Mouse (Mus musculus): Measurements from ENCODE around the gene Mlh3.
"Not testable (repeated sequence)": the region's sequence is repeated elsewhere in the genome, so short reads cannot be mapped to it uniquely, and the experiment has no call there.

Gene Mlh3

DNA sequence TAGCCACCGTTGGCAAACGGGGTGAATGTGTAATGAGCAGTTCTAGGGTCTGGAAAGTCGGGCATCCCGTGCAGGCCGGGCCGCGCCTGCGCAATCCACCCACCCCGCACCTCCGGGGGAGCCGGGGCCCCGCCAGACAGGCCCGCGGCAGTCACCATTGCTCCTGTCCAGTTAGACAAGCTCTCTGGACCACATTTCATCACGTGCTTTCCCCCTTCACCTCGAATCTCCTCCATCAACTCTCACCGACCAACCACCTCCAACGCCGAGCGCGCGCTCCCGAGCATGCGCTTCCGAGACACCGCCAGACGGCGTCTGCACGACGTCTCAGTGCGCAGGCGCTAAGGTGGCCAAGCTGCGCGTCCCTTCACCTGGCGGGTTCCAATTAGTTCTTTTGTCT is at the start of gene Mlh3:
Gene Mlh3, minus strand, starts transcription at position 281 of the 400 bp plus-strand sequence.
- in situ Hi-C loops (cut with MboI) = no loop called here

DNA sequence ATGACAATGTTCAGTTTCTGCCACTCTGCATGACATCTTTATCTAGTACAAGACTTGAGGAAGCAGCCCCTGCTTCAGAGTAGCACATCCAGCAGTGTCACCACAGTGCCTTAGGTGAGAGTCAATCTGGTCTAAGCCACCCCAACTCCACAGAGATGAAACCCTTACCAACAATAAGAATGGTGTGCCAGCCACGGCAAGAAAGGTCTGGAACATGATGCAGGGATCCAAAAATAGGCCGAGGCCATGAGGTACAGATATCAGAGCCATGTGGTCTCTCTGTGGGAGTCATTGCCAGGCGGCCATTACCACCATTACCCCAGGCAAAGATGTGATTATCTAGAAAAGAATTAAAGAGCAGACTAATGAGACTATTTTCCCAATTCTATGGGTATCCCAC is 38.3 kb upstream of the Mlh3 start:
- in situ Hi-C loops (cut with MboI) = loop anchor here (10.0 kb wide), 1 partner anchor 134 kb away; the partner anchor contains the start of gene Pgf

DNA sequence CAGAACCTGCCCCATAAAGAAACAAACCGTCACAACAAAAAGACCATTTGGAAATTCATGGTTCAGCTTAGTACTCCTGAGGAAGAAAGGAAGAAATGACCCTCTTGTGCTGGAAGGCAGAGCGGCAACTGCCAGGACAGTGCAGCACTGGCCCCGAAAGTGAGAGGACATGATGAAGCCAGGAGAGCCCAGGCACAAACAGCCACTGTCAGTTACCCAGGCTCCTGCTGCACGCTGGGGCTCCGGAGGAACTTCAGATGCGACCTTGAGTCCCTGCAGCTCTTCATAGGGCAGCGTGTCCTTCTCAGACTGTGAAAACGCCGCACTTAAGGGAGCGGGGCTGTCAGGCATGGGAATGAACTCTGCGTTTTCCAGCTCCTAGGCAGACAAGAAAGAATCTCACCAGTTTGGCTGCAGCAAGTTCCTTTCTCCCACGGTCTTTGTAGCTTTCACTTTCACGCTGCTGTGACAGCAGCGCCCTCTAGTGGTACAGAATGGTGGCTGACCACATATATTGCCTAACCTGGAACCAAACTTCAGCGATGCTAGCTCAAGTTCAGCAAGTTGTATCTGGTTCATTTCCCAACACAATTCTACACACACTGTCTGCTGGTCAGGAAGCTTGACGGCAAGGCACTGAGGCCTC is 35.0 kb upstream of the Mlh3 start:
- in situ Hi-C loops (cut with MboI) = loop anchor here (10.0 kb wide), 1 partner anchor 131 kb away; the partner anchor contains the start of gene Pgf

DNA sequence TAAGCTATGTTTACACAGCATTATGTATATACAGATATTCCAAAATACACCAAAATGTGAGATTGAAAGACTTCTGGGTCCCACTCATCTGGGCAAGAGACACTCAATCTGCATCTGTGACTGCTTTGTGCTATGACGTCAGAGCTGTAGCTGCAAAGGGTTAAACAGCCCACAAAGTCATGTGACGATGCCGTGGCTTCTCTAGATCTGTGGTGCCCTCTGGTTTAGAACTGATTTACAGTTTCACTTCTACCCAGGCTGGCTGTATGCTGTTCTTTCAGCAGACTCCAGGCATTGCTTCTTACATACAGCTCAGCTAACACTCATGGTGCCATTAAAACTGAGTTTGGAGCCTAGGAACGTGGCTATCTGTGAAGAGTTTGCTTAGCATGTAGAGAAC is 34.3 kb upstream of the Mlh3 start:
- in situ Hi-C loops (cut with MboI) = loop anchor here (10.0 kb wide), 1 partner anchor 130 kb away; the partner anchor contains the start of gene Pgf

DNA sequence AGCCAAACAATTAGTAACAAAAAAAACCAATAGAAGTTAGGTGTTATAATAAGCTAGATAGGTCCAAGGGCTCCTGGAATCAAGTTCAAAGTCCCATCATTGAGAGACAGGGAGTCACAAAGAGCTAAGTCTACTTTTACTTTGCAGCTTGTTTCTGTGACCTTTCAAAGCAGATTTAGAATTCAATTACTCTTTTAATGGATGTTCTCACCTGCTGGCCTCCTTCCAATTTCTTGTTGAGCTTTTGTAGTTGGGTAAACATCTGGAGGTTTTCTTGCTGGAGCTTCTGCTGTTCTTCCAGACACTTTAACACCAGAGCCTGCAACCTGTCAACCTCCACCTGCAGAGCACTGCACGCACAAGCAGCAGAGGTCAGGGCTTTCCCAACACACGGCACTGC is 32.9 kb upstream of the Mlh3 start:
- in situ Hi-C loops (cut with MboI) = loop anchor here (10.0 kb wide), 1 partner anchor 128 kb away; the partner anchor contains the start of gene Pgf

DNA sequence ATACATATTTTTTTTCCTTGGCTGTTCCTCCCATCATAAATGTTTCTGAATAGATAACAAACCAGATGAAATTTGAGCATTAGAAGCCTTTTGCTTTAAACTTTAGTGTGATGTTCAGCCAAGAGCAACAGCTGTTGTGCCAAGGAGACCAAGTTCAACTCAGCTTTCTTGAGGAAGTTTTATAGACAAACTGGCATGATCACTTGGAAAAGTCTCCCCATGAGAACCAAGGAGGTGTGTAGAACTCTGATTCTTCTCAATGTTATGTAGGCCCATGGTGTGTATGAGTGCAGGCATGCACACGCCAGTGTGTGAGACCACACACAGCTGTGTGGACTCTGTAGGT is 28.4 kb upstream of the Mlh3 start:
- in situ Hi-C loops (cut with MboI) = no loop called here

DNA sequence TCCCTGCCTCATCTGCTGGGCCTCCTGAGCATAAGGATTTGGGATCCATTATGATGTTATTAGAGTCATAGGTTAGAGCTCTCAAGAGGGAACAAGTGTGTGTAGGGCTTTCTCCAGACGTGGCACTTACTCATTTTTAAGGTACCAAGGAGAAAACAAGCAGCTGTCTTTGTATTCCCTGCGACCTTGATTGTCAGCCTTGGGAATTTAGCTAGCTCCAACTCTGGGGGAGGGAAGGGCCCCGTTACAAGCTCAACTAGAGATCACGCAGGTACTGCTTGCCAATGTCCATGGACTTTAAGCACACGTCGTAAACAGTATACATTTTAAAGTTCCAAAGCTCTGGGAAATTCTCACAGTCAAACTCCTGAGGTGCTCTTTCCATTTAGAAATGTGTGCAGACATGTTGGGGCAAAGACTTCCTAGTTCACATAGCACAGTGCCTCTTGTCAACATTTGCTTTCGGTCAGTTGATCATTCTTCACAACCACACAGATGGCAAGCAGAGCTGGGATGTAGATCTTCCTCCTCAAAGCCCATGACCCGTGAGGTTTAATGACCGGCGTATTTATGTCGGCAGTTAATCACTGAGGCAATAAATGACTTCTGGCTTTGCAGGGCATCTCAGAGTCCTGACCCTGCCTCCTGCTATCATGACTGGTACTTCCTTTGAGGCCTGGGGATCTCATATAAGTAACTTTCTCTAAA is 27.9 kb upstream of the Mlh3 start:
- in situ Hi-C loops (cut with MboI) = no loop called here

DNA sequence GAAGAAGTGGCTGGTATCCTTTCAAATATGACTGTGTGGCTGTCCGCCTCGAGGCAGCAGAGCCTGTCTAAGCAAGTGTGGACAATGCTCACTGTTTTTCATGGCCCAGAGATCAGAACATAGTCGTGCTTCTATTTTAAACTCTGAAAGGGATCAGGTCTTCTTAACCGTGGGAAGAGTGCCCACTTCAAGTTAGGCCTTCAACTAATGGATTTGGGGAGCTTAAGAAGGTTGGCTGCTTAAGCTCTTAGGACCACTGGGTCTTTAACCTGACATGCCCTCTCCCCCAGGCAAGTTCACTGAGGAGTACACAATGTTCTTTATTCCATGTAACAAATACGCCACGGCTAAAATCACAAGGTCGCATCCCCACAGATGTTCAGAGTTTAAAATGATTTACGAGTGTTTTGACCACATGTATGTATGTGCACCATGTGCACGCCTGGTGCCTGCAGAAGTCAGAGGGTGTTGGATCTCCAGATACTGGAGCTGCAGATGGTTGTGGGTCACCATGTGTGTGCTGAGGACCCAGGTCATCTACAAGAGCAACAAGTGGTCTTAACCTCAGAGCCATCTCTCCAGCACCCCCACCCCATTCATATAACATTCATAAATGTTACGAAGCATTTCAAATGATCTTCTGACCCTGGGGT is 27.1 kb upstream of the Mlh3 start:
- in situ Hi-C loops (cut with MboI) = no loop called here

DNA sequence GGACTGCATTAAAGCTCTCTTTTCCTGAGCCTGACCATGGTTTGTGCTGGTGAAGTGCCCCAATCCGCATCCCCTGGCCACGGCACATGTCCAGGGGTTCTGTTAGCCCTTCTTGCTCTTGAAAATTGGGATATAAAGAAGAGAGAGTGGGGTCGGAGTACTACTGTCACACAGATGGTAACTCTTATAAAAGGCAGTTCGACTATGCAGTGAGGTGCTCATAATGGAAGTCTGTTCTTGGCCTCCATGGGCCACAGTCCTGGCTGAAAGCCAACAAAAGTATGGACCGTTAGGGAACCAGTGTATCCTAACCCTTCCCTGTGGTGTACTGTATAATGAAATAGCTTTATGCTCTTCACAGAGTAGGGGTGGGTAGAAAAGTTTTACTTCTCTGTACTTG is 26.5 kb upstream of the Mlh3 start:
- in situ Hi-C loops (cut with MboI) = no loop called here

DNA sequence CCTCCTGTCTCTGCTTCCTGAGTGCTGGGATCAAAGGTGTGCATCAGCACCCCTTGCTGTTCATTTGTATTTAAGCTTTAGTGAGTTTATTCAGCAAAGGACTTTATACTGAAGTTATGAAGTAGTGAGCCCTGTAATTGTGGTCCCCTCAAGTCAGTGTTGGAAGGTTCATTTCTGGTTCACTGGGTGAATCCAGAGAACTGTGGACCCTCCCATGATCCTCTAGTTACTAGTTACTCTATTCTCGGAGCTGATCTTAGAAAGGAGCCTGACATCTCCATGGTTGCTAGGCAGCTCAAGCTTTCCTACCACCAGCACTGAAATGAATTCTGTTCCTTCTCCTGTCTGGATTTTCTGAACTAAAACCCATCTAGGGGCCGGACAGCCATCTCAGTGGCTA is 25.1 kb upstream of the Mlh3 start:
- in situ Hi-C loops (cut with MboI) = no loop called here

DNA sequence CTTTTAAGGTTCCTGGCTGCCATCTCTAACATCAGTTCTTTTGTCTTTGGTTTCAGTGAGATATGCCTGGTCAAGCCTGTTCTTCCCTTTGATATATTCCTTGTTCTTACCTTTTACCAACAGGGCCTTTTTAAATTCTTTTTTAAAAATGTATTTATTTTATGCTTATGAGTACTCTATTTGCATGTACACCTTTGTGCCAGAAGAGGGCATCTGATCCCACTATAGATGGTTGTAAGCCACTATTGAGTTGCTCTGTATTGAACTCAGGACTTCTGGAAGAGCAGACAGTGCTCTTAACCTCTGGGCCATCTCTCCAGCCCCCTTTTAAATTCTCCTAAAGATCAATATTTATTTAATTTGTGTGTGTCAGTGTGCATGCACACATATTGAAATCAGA is 22.5 kb upstream of the Mlh3 start:
- in situ Hi-C loops (cut with MboI) = no loop called here

DNA sequence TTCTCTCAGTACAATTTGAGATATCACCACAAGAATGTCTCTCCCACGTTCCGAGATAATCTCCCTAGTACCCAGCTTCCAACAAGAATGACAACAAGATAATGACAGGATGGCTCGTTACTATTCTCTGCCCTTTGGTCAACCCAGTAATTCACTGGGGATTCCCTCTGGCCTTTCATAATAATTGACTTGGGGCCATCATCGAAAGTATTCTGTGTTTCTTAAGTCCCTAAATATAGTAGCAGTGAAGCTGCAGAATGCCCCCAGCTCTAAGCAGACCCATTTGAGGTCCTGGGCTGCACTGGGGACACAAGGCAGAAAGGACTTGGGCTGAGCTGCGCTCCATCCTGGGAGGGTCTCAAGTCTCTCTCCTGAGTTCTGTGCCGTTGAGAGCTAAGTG is 21.9 kb upstream of the Mlh3 start:
- in situ Hi-C loops (cut with MboI) = no loop called here

DNA sequence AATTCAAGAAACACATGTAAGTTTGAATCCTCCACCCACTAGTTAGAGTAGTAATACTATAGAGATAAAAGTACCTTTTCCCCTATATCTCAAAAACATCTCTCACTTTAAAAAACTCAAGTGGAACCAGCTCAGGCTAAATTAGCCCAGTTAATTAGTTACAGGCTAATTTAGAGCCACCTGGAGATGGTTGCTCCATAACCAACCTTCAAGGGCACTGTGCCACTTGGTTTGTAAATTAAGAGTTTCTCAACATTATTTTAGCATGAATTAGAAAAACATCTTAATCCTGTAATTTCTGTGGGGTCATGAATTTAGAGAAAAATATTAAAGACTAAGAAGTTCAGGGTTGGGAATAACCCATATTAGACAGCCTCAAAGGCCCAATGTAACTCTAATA is 21.1 kb upstream of the Mlh3 start:
- in situ Hi-C loops (cut with MboI) = no loop called here

DNA sequence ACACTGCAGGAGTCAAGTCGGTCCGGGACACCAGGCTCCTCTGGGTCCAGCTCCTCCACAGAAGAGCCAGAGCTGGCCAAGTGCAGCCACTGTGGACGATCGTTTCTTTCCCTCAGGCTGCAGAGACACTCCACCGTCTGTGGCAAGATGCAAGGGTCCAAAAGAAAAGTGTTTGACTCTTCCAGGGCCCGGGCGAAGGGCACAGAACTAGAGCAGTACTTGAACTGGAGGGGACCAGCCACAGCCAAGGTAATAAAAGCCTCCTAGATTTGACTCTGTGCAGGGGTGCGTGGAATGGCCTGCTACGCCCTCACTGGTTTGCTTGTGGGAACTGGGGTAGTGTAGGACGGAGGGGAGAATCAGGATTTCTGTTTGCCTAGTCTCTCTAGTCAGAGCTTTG is 20.2 kb upstream of the Mlh3 start:
- in situ Hi-C loops (cut with MboI) = no loop called here

DNA sequence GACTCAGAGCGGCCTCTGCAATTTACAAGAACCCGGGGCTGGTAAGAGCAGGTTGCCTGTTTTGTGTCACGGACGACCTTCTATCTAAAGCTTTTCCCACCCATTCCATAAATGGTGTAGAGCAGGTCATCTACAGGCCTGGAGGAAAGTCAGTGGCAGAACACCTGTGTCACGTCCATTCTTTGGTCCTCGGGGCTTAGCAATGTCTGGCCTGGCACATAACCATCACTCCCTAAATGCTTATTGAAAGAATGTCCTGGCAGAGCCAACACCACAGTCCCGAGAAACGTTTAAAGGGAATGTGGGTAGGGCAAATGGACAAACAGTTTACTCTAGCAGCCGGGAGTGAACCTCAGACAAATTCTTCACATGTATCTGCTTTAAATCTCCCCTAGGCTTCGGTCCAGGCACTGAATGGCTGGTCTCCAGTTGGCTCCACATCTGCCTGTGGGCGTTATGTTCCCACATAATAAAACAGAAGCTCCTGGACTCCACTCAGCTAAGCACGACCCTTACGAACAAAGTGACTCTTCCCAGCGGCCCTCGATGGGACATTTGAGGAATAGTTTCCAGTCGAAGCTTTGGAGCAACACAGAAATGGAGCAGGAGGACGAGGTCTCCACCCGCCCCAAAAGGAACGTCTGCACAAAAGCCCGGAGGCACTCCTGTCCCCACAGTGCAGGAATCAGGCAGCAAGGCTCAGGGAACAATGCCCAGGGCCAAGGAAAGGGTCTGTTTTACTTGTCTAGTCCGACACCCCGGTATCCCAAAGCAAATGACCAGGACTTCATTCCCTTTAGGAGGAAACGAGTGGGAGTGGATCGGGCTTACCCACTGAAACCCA is 19.0 kb upstream of the Mlh3 start:
- in situ Hi-C loops (cut with MboI) = no loop called here

DNA sequence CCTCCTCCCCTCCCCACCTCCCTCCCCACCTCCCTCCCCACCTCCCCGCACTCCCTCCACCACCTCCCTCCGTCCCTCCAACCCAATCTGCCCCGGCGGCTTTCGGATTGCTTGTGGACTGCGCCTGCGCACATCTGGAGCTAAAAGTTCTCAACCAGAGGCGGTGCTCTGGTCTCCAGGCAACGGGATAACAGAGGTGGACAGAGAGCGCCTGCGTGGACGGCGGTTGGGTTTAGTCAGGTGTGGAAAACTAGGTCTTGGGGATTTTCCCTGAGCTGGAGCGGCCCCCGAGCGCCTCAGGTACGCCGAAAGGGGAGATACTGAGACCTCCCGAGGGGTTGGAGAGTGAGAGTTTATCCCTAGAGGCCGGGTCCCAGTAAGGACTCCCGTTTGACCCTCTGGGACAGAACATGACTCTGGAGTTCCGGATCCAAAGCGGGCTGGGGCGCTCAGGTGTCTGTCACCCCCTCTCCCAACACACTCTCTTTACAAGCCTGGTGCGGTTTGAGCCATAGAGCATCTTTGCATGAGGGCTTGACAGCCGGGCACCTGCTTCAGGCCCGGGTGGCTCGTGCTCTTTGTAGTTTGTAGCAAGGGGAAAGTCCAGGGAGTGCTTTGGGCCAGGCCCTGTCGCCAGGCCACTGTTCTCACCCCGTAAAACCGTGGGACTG is 18.2 kb upstream of the Mlh3 start, which contains the start of gene Zc2hc1c:
Gene Zc2hc1c, plus strand, starts transcription at position 106 of the 671 bp plus-strand sequence.
- in situ Hi-C loops (cut with MboI) = no loop called here

DNA sequence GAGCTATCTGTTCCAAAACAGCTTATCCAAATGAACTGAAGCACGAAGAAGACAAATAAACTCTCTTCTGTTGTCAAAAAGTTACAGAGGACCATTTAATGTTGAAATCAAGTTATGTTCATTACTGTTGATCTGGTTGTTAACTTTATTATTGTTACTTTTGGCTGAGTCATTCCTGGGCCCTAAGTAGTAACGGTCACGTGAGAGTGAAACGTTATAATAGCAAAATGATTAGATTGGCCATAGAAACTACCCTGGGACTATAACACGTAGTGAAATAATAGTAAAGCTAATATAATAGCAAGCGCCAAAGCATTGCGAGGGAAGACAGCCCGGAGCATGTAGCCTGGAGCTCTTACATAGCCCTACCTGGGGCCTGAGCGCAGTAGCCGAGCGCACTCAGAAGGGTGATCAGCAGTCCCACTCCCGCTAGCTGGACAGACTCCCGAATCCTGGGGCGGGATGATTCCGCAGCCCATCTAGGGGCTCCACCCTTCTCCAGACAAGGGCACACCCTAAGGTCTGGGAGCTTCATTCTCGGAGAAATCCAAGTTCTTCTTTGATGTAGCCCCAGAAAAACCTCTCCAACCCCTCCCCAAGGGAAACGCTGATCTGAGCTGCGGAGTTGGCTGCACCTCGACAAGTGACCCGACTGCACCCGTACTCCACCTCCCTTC is 17.5 kb upstream of the Mlh3 start, which contains the start of gene Acyp1:
Gene Acyp1, minus strand, starts transcription at position 630 of the 677 bp plus-strand sequence.
- in situ Hi-C loops (cut with MboI) = no loop called here

DNA sequence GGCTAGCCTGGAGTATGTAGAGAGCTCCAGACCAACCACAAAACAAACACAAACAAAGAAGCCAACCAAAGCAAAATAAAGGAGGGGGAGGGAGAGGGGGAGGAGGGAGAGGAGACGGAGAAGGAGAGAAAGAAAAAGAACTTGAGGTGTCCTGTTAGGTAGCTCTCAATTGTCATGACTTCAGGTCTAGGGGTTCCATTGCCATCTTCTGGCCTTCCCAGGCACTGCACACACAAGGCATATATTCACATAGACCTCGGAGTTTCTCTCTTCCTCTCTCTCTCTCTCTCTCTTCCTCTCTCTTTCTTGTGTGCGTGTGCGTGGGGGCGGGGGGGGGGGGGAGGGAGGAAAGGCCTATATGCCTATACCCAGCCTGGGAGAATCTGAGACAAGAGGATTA is 16.5 kb upstream of the Mlh3 start:
- in situ Hi-C loops (cut with MboI) = no loop called here

DNA sequence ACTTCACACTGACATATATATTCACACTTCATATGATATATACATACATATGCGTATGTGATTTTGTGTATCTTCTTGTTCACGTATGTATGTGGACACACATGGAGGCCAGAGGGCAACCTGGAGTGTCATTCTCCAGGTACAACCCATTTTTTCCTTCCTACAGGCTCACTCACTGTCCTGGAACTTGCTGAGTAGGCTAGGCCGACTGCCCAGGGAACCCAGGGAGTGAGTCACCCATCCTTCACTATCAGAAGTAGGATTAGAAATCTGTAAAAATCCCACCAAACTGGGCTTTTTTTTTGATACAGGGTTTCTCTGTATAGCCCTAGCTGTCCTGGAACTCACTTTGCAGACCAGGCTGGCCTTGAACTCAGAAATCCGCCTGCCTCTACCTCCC is 14.6 kb upstream of the Mlh3 start:
- in situ Hi-C loops (cut with MboI) = no loop called here

DNA sequence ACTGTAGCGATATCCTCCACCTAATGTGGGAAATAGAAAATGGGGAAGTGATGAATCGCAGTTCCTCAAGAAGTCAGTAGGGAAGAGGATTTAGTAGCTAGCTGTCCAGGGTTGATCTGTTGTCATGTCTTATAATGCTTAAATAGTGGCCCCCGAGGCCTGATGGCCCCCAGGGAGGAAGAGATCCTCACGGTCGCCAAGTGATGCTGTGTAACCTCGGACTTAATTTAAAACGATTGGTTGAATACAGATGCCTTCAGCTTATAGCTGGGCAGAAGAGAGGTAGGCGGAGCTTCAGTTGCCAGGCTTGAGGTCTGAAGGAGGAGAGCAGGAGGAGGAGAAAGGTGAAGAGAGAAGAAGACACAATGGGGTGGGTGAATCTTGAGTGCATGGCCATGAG is 13.9 kb upstream of the Mlh3 start:
- in situ Hi-C loops (cut with MboI) = no loop called here

DNA sequence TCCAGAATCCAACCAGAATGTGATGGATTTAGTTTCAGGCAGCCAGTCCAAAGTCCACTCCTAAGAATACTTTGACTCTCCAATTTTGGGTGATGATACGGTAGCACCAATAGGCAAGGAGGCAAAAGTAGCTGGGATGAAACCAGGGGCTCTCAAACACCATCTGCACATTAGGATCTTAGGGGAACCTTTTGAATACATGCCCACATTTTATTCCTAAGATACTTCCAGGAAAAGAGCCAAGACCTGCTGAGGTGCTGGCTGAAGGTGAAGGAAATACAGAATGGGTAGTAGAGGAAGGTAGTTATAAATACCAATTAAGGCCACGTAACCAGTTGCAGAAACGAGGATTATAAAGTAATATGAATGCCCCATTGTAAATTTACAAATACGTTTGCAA is 11.4 kb upstream of the Mlh3 start:
- in situ Hi-C loops (cut with MboI) = not testable (repeated sequence)
